Mouse (Mus musculus): Measurements from ENCODE around the gene Rrn3. TPM values are rescaled to one million over a fixed set of nuclear protein-coding genes. Genes with fewer than 3 reads are reported as not detected.

Rrn3 gene
- total and polyA plus RNA-seq, 3 experiments: 60.0 to 92.8 TPM; not detected in 1

GRCm38 (mm10) chr16:13845031-13845430, 64.5 kb downstream of the Rrn3 start:
- Histone ChIP-seq H3K9ac (ENCODE audit: control insufficient read depth, low read depth, low read length, poor library complexity, severe bottlenecking) (no peak overlapping the region), H3K79me2 (ENCODE audit: control insufficient read depth, insufficient read depth, low read length, poor library complexity) (no peaks in the 10 kb centered on the region), H3K9me3 (replicated peaks; ENCODE audit: insufficient read depth, low read length) (no peaks in the 10 kb centered on the region), H3K27ac (ENCODE audit: control insufficient read depth, low read depth, low read length) (no peak overlapping the region), H3K36me3 (ENCODE audit: control insufficient read depth in 1 of 2, insufficient read depth in 2 of 2, low read length in 2 of 2) (peaks cover 0 to 13% of the 10 kb centered on the region in 2 experiments), H3K4me1 (ENCODE audit: control insufficient read depth in 1 of 2, insufficient read depth in 2 of 2, low read length in 2 of 2) (peaks cover 3 to 7% of the 10 kb centered on the region in 2 experiments; a peak in 3 of 4 replicates), H3K4me3 (ENCODE audit: control insufficient read depth in 1 of 2, insufficient read depth in 1 of 2, low read depth in 2 of 2, low read length in 2 of 2) (no peak overlapping the region), H3K27me3 (ENCODE audit: control insufficient read depth in 1 of 2, insufficient read depth in 2 of 2, low read length in 2 of 2) (no peaks in the 10 kb centered on the region)
- no peak for DNase-seq (ENCODE audit: low read depth, low spot score)
- TF ChIP-seq E2F4 (IDR thresholded peaks at IDR 0.05; ENCODE audit: borderline replicate concordance, low read depth, low read length): no peak
- TF ChIP-seq RCOR1 (IDR thresholded peaks at IDR 0.05; ENCODE audit: low read depth, low read length): no peak
- TF ChIP-seq CHD2 (IDR thresholded peaks at IDR 0.05; ENCODE audit: low read length): no peak
- TF ChIP-seq UBTF (IDR thresholded peaks at IDR 0.05; ENCODE audit: borderline replicate concordance, insufficient read depth, low read depth, low read length): no peak
- TF ChIP-seq SIN3A (IDR thresholded peaks at IDR 0.05; ENCODE audit: low read length): no peak
- TF ChIP-seq MAX (IDR thresholded peaks at IDR 0.05; ENCODE audit: low read length): no peak
- no peak for TF ChIP-seq MYC (IDR thresholded peaks at IDR 0.05; ENCODE audit: low read depth, low read length)
- TF ChIP-seq MYB (IDR thresholded peaks at IDR 0.05; ENCODE audit: low read depth, low read length): no peak
- TF ChIP-seq BHLHE40 (IDR thresholded peaks at IDR 0.05; ENCODE audit: borderline replicate concordance, low read depth, low read length): no peak

- TF ChIP-seq GABPA (IDR thresholded peaks at IDR 0.05; ENCODE audit: low read depth, low read length) (no peak), POLR2AphosphoS2 (IDR thresholded peaks at IDR 0.05; ENCODE audit: low read length) (no peak), NRF1 (IDR thresholded peaks at IDR 0.05; ENCODE audit: insufficient read depth, low read depth, low read length, poor library complexity, severe bottlenecking) (no peak), CTCF (IDR thresholded peaks at IDR 0.05 in 2 of 3, conservative IDR thresholded peaks at IDR 0.05 in 1 of 3; ENCODE audit: control insufficient read depth in 1 of 3, insufficient read depth in 1 of 3, low read depth in 2 of 3, low read length in 3 of 3, poor library complexity in 1 of 3, severe bottlenecking in 1 of 3) (no peak), MXI1 (IDR thresholded peaks at IDR 0.05; ENCODE audit: low read depth, low read length) (no peak), UBTF (IDR thresholded peaks at IDR 0.05; ENCODE audit: borderline replicate concordance, insufficient read depth, low read depth, low read length) (no peak), MAFK (IDR thresholded peaks at IDR 0.05; ENCODE audit: borderline replicate concordance, low read depth, low read length) (no peak), TCF12 (IDR thresholded peaks at IDR 0.05; ENCODE audit: low read depth, low read length) (no peak), JUND (IDR thresholded peaks at IDR 0.05; ENCODE audit: low read depth, low read length) (no peak), KAT2A (conservative IDR thresholded peaks at IDR 0.05; ENCODE audit: low read depth, low read length) (no peak), SMC3 (IDR thresholded peaks at IDR 0.05; ENCODE audit: low read depth, low read length) (no peak)
- no peak overlapping the region for H3K27ac ChIP-seq (ENCODE audit: control insufficient read depth, low read depth, low read length)
- H3K9me3 ChIP-seq (replicated peaks; ENCODE audit: insufficient read depth, low read length): no peaks in the 10 kb centered on the region
- H3K4me1 ChIP-seq (ENCODE audit: control insufficient read depth in 1 of 2, insufficient read depth in 2 of 2, low read length in 2 of 2): peaks cover 3 to 7% of the 10 kb centered on the region in 2 experiments; a peak in 3 of 4 replicates
- no peak for DNase-seq (ENCODE audit: low read depth, low spot score)
- peaks cover 0 to 13% of the 10 kb centered on the region in 2 experiments for H3K36me3 ChIP-seq (ENCODE audit: control insufficient read depth in 1 of 2, insufficient read depth in 2 of 2, low read length in 2 of 2)
- no peaks in the 10 kb centered on the region for H3K27me3 ChIP-seq (ENCODE audit: control insufficient read depth in 1 of 2, insufficient read depth in 2 of 2, low read length in 2 of 2)
- no peaks in the 10 kb centered on the region for H3K79me2 ChIP-seq (ENCODE audit: control insufficient read depth, insufficient read depth, low read length, poor library complexity)
- no peak overlapping the region for H3K9ac ChIP-seq (ENCODE audit: control insufficient read depth, low read depth, low read length, poor library complexity, severe bottlenecking)
- H3K4me3 ChIP-seq (ENCODE audit: control insufficient read depth in 1 of 2, insufficient read depth in 1 of 2, low read depth in 2 of 2, low read length in 2 of 2): no peak overlapping the region
Observed at GRCm38 (mm10) chr16:13846675-13847074, 66.2 kb downstream of the Rrn3 start.
